Mouse (Mus musculus) cerebellum, postnatal 25 days (tissue): Measurements from ENCODE around the gene Rasa4.
"Not testable (repeated sequence)": the region's sequence is repeated elsewhere in the genome, so short reads cannot be mapped to it uniquely, and the experiment has no call there.

Source experiments
- DNase-seq, 2 experiments: peaks; one replicate each; pipeline ENCODE4 v3.0.0; 2021; ENCODE audit warnings: mixed read lengths in 2 of 2

Rasa4 gene

DNA sequence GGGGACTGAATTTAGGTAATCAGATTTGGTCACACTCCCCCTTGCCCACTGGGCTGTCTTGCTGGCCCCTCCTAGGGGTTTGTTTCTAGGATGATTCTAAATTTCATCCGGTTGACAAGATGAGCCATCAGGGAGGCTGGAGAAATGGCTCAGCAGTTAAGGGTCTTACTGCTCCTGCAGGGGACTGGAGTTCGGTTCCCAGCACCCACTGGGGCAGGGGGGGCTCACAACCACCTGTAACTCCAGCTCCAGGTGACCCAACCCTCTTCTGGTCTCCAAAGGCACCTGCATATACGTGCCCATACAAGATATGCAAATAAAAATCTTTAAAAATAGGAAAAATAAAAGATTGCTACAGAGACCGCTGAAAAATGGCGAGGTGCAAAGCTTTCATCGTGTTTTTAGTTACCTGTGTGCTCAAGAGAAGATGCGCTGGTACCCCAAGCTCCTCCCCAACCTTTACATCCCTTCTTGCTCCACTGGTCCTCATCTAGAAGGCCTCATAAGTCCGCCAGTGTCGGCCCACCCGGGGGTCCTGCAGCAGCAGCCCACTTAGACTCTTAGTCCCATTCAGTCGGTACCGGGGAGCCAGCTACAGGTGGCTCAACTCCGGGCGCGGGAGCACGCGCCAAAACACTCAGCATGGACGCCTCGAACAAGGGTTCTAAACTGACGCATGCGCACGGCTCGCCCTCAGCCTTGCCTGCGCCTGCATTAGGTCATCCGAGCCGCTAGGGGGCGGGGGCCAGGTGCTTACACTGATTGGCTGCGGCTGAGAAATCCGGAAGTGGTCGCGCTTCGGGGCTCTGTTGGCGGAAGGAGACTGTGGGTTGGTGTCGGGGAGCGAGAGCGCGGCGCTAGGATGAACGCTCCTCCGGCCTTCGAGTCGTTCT lies 32.4 kb downstream of the Rasa4 start, which contains the start of gene Polr2j:
Gene Polr2j, plus strand, starts transcription at position 741 of the 893 bp plus-strand sequence.
- DNase-seq: peak; percentile 99

DNA sequence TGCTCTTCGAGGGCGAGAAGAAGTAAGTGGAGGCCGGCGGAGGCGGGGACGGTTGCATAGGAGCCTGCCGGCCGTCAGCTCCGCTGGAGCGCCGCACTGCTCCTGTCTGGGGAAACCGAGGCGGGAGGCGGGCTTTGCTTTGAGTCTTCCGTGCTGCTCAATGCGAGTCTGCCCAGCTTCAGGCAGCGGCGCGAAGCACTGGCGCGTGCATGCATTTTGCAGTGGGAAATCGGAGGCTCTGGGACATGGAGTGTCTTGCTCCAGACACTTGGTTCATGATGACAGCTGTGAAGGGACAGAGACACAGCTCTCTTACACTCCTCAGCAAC lies 33.0 kb downstream of the Rasa4 start:
- no peak for DNase-seq

DNA sequence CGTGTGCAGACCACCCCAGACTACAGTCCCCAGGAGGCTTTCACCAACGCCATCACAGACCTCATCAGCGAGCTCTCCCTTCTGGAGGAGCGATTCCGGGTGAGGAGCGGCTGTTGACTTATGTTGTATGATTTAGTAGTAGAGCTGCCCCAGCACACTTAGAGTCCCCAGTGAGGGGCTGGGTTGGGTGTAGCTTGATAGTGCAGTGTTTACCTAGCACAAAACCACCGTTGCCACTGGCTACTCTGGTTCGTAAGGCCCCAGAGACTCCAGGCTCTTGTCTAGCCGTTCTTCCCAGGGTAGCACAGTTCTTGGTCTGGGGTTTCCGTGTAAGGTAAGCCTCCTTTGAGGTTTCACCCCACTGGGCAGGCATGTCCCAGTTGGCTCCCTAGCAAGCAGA lies 38.4 kb downstream of the Rasa4 start:
- DNase-seq: no peak

DNA sequence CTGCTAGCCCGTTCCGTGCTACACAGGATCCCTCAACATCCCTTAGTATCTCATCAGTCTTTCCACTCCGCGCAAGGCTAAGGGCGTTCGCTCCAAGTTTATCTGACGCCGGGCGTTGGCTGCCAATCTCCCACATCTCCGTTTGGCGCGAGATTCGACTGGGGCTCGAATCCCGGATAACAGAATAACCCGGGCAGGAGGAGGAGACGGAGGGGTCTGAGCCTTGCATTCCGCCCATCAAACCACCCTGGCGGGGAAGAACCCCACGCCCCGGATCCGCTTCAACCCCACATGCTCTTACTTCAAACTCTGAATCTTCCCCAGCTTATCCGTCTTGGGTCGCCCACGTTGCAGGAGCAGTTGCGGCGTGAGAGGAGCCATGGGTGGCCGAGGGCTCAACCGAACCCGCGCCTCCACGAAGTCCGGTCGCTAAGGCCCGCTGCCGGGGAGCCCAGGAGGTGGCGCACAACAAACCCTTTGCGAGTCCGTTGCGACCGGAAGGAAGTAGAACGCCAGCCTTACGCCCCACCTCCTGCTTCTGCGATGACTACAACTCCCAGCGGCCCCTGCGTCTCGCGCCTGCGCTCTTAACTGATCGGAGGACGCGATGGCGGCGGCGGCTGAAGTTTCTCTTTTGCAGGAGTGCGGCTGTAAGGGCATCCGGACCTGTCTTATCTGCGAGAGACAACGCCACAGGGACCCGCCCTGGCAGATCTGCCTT lies 52.0 kb downstream of the Rasa4 start, which contains the start of the genes Lrwd1 and Alkbh4:
Gene Lrwd1, minus strand, starts transcription at position 504 of the 721 bp plus-strand sequence.
Gene Alkbh4, plus strand, starts transcription at position 576 of the 721 bp plus-strand sequence.
- peak; percentile 95 to 98 for DNase-seq

DNA sequence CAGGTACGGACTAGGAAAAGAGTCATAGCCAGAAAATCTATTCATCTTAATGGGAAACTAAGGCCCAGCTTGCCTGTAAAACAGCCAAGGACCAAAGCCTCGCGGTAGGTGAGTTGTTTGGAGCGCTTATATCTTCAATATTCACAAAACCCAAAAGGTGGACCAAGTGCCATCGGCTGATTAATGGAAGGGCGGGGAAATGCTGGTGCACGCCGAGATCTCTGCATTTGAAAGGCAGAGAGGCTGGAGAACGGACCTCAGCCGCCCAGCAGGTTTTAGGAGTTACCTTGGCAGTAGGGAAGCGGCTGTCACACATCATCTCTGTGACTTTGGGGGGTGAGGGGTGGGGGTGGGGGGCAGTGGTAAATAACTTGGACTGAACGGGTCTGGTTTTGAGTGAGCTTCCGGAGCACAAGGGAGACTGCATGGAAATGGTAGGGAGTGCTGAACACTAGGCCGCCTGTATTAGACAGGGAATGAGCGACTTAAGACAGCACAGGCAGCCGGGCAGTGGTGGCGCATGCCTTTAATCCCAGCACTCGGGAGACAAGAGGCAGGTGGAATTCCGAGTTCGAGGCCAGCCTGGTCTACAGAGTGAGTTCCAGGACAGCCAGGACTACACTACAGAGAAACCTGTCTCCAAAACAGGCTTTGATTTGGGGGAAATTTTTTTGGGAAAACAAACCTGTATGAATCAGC lies 52.7 kb downstream of the Rasa4 start:
- DNase-seq: no peak

DNA sequence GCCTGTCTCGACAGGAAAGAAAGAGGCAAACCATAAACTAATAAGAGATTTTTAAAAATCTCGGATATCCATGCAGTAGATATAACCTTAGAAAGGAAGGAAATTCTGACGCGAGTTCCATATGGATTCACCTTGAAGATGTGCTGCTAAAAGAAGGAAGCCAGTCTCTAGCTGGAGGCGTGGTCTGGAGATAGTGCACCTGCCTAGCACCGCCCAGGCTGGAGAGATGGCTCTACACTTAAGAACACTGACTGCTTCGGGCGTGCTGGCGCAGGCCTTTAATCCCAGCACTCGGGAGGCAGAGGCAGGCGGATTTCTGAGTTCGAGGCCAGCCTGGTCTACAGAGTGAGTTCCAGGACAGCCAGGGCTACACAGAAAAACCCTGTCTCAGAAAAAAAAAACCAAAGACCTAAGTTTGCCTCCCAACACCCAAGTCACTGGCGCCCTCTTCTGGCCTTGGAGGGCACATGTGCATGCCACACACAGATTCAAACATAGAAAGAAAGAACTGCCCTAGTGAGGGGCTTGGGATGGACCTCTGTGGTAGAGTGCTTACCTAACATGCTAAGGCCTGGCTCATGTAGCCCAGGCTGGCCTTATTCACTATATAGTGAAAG lies 54.0 kb downstream of the Rasa4 start:
- peak; percentile 43 to 75 for DNase-seq

DNA sequence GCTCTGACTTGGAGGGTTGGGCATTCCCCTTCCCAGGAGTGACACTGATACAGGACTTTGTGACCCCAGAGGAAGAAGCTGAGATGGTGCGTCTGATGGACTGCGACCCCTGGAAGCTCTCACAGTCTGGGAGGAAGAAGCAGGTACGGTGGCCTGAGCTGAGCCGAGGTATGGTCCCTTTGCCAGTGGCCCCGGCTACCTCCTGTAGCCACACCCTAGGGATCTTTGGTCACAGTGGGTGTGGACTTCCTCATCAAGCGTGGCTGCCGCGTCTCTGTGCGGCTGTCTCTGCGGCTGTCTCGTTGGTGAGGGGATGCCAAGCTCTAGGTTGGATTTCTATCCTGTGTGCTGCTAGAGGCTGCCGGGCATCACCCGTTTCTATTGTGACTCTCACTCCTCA lies 55.7 kb downstream of the Rasa4 start:
- no peak for DNase-seq

DNA sequence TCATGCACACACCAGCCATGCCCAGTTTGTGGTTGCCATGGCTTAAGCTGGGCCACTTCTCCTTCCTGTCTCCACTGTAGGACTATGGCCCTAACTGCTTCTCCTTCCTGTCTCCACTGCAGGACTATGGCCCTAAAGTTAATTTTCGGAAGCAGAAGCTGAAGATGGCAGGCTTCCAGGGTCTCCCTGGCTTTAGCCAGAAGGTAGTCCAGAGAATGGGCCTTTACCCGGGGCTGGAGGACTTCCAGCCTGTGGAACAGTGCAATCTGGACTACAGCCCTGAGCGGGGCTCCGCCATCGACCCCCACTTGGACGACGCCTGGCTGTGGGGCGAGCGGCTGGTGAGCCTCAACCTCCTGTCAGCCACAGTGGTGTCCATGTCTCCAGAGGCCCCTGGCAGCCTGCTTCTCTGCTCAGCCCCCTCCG lies 56.4 kb downstream of the Rasa4 start:
- DNase-seq: peak; percentile 51 to 65

DNA sequence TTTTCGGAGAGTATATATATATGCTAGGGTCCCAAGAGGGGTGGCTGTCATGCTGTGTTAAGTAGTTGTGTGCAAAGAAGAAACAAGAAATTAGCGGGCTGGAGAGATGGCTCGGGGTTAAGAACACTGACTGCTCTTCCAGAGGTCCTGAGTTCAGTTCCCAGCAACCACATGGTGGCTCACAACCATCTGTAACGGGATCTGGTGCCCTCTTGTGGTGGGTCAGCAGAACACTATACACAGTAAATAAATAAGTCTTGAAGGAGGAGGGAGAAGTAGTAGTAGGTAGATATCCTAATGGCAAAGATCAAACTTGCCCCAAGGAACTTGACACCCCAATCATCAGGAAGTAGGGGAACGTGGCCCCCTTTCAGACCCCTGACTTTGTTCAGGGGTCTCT lies 59.0 kb downstream of the Rasa4 start:
- DNase-seq: no peak

DNA sequence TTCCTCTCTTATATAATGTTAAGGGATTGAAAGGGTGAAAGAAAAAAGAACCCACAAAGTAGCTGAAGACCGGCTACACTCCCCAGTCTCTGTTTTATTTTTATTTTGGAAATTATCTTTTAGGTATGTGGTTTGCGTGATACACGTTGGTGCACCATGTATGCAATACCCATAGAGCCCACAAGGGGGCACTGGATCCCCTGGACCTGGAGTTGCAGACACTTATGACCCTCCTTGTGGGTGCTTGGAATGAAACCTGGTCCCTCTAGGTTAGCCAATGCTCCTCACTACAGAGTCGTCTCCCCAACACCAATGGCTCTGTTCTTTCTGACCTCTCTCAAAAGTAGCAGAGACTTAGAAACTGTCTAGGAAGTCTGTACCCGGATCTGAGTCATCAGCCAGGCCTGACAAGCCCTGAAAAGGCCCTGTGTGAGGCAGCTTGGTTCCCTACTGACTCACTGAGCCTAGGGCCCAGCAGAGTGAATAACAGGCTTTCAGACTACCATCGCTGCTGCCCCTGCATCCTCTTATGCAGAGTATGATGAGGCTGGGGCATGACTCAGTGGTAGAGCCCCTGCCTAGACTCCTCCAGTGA lies 59.5 kb downstream of the Rasa4 start:
- peak in 1 of 2 experiments; percentile 38 for DNase-seq

DNA sequence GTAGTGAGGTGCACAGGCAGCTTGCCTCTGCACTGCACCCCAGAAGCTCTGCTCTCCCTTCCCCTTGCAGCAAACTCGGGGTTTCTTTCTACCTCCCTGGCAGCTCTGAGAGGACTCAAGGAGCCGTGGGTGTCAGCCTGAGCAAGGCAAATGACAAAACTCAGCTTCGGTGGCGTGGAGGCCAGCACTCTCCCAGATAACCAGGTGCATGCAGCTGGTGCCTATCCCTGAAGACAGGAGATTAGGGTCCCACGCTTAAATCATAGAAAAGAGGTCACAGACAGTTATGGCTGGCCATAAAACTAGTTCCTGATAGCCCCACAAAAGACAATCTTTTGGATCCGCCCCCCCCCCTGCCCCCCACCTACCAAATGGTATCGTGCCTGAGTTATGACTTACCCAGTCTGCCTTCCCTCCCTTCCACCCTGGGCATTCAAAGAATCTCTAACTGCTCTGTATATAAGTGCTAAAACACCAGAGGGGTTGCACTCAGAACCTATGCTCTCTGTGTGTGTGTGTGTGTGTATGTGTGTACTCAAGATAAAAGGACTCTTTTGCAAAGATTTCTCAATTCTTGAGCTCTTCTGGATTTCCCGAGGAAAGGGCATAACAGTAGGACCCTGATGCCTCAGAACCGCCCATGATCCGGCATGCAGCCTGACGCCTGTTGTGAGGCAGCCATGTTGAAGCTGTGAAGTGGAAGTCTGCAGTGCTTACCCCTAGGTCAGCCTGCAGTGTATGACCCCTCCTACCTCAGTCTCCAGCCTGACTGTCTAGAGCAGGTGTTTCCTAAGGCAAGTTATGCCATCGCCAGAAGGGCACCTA lies 61.1 kb downstream of the Rasa4 start:
- DNase-seq: no peak

DNA sequence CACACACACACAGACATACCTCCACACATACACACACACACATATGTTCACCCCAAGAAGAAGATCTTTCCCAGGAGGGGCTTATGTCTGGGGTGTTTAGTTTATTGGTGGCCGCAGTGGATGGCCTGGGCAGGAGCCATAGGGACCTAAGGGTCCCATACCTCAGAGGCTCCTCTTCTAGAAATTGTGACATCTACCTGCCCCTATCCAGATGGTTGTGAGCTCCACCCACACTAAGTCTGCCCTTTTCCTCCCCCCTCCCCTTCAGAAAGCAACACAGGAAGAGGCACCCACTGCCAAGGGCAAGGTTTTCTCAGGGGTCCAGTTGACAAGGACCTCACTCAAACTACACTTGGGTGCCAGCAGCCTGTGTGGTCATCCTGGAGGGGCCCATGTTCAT lies 63.2 kb downstream of the Rasa4 start:
- DNase-seq: no peak

DNA sequence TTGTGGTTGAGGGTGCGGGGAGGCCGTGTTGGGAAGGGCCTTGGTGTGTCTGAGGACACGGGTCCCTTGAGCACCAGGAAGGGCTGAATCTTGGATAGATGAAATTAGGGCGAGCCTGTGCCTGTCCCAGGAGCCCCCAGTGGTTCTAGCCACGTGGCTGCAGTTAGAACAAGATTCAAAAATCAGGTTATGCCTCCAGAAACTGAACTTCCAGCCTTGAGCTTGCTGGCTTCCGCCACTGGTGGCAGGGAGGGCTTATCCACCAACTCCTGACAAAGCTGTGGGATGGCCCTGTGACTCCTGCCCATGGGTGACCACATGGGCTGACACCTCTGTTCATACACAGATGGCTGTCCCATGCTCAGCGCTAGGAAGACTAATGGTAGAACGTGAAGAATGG lies 64.0 kb downstream of the Rasa4 start:
- DNase-seq: no peak

DNA sequence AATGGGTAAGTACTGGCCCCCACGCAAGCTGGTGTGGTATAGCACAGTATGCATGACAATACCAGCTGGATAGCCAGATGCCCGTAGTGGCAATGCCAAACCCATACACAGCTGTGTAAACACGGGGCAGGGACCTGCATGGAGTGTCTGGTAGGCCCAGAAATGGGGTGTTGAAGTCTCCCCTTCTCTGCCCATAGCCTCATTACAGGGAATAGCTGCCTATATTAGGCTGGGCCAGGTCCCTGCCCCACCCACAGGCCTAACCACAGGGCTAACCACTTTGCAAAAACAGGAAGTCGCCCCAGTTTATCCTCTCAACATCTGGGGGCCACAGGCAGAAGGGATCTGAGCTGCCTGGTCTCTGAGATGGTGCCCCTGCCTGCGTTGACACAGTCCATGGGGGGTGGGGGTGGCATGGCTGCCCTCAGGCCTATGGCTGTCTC lies 65.4 kb downstream of the Rasa4 start:
- DNase-seq: not testable (repeated sequence)

DNA sequence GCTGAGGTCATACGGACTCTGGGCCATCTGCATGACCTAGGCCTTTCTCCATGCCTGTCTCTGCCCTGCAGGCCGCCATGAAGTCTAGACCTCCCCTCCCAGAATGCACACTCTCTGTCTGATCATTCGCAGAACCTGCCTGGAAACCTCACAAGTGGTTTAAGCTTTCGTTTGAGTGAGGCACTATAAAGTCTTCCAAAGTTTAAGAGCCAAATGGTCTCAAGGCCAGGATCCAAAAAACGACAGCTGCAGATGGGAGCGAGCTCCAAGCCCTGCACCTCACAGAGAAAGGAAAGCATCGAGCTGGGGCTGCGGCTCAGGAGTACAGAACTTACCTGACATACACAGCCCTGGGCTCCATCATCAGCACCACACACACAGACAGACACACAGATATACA lies 68.6 kb downstream of the Rasa4 start:
- no peak for DNase-seq

DNA sequence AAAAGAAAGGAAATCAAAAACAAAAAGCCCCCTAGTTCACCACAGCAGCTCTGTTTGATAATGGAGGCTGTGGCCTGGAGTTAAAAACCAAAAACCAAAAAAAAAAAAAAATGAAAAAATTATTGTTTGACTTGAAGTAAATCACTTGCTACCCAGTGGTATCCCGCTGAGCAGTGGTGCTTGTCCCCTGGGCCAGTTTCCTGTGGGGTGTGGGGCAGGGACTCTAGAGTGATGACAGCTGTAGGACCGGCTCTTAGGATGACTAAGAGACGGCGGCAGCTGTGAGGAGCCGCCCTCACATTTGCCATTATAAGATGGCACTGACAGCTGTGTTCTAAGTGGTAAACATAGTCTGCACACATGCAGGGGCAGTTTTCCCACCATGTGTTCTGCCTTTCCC lies 71.7 kb downstream of the Rasa4 start:
- no peak for DNase-seq

DNA sequence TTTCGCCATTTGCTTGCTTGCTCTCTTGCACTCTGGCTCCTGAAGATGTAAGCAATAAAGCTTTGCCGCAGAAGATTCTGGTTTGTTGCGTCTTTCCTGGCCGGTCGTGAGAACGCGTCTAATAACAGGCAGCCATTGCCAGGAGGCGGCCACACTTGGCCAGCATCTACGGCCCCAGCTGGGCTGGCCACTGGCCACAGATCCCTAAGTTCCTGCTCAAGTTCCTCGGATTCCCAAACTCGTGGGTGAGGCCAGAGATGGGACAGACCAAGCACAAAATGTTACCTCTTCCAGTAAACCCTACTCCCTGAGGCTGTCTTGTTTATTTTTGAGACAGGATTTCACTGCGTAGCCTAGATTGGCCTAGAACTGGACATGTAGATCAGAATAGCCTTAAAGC lies 76.4 kb downstream of the Rasa4 start:
- DNase-seq: not testable (repeated sequence)
